Mouse (Mus musculus) heart, embryonic 13.5 days (tissue): ENCODE results near the gene Etl4. TPM values are rescaled to one million over a fixed set of nuclear protein-coding genes. Genes with fewer than 3 reads are reported as not detected.

ENCODE experiments used
- ATAC-seq: fragments of 200-750 bp; cut with Nextera tagmentation; 2 replicates; pipeline ENCODE4 v1.8.0; 2017; ENCODE audit warnings: moderate TSS enrichment; ENCODE audit not compliant: insufficient number of reproducible peaks, low FRiP score, low TSS enrichment; ENCODE audit errors: extremely low read depth
- H3K27ac ChIP-seq: fragments of 300-500 bp; sonication (generic); replicated peaks from 2 replicates; pipeline ENCODE4 v1.5.1; 2015; ENCODE audit warnings: moderate library complexity, mild to moderate bottlenecking, inconsistent platforms
- H3K27me3 ChIP-seq: fragments of 300-500 bp; sonication (generic); replicated peaks from 2 replicates; pipeline ENCODE4 v1.6.1; 2015; ENCODE audit warnings: mild to moderate bottlenecking, inconsistent platforms
- H3K36me3 ChIP-seq: fragments of 300-500 bp; sonication (generic); 2 replicates; pipeline ENCODE4 v1.6.1; 2015; ENCODE audit warnings: mild to moderate bottlenecking, inconsistent platforms
- H3K4me1 ChIP-seq: fragments of 300-500 bp; sonication (generic); 2 replicates; pipeline ENCODE4 v1.6.1; 2015; ENCODE audit warnings: inconsistent platforms
- H3K4me2 ChIP-seq: fragments of 300-500 bp; sonication (generic); 2 replicates; pipeline ENCODE4 v1.6.1; 2015; ENCODE audit warnings: inconsistent platforms, mild to moderate bottlenecking, moderate library complexity
- H3K4me3 ChIP-seq: fragments of 300-500 bp; sonication (generic); 2 replicates; pipeline ENCODE4 v1.5.1; 2015; ENCODE audit warnings: moderate library complexity, mild to moderate bottlenecking, inconsistent platforms
- H3K9ac ChIP-seq: fragments of 300-500 bp; sonication (generic); 2 replicates; pipeline ENCODE4 v1.6.1; 2015; ENCODE audit warnings: inconsistent platforms, mild to moderate bottlenecking, moderate library complexity
- H3K9me3 ChIP-seq: fragments of 300-500 bp; sonication (generic); 2 replicates; pipeline ENCODE4 v1.6.1; 2016; ENCODE audit warnings: inconsistent platforms
- WGBS: fragments of 180-500 bp; shearing (Covaris S2); methylation state at CpG from one replicate; pipeline ENCODE4 v1.1.7; 2015; ENCODE audit warnings: mixed read lengths; 5-methylcytosine and 5-hydroxymethylcytosine counted together
- polyA plus RNA-seq: library from polyadenylated mRNA; unstranded; fragments of >200 nt; fragmentation: Nextera tagmentation; extraction: Ambion mirVana; gene quantifications from 2 replicates; pipeline ENCODE4 v1.2.1, GENCODE M21; 2015

Gene Etl4
- polyA plus RNA-seq, 1 experiment from 2014 or later, result 8.4 TPM

DNA sequence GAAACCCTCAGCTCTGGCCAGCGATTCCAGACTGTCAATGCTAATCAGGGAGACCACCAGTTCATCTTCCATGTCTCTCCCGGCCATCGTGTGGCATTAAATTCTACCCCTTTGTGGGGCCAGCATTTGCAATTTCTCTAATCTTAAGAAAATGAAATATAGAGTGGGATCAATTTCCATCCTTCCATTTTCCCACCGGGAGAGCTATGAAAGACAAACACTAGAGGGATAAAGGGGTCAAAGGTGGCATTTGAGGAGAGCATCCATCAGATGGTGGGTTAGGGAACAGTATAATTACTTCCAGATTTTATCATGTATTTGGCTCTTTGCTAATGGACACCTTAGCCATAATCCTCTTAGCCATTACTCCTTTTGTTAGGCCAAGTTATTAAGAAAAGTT is 321.8 kb downstream of the Etl4 start:
- no peak for ATAC-seq
- Histone ChIP-seq H3K4me2 (no peak overlapping the region), H3K36me3 (no peaks in the 10 kb centered on the region), H3K27me3 (no peaks in the 10 kb centered on the region), H3K9me3 (no peaks in the 10 kb centered on the region), H3K9ac (no peak overlapping the region), H3K4me3 (no peak overlapping the region), H3K4me1 (no peaks in the 10 kb centered on the region), H3K27ac (no peak overlapping the region)
- WGBS, result 63% methylated on average over 4 of the region's 4 CpGs

DNA sequence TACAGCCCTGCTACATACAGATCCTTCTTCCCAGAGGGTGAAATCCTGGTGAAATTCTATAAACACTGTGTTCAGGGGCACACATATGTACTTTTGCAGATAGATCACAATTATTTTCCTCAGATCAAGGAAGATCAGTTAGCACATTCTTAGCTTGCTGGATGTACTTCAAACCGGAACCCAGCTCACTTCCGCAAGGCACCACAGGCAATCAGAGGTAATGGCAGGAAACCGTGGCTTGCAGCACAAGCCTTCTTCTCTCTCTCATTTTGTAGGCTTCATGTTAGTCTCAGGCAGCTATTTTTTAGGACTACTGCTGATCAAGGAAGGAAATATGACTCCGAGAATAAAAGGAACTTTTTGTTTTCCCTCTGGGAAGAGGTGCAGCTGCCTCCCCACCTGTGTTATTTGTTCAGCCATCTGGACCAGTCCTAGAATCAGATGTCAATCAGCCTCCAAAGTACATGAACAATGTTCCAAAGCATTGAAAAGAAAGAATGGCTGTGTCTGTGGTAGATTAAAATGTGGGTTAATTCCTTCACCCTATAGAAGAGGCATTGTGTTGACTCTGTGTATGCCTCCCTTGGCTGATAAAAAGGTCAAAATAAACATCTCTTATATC is 338.6 kb downstream of the Etl4 start:
- WGBS, result 62% methylated on average over 4 of the region's 4 CpGs
- H3K9ac ChIP-seq, result no peak overlapping the region
- no peaks in the 10 kb centered on the region for H3K9me3 ChIP-seq
- H3K4me2 ChIP-seq, result no peak overlapping the region
- peaks cover 9% of the 10 kb centered on the region; the same call in 1 of the 2 replicates for H3K4me1 ChIP-seq
- ATAC-seq, result no peak
- no peak overlapping the region for H3K4me3 ChIP-seq
- H3K36me3 ChIP-seq, result no peaks in the 10 kb centered on the region
- no peak overlapping the region for H3K27ac ChIP-seq
- no peaks in the 10 kb centered on the region for H3K27me3 ChIP-seq

DNA sequence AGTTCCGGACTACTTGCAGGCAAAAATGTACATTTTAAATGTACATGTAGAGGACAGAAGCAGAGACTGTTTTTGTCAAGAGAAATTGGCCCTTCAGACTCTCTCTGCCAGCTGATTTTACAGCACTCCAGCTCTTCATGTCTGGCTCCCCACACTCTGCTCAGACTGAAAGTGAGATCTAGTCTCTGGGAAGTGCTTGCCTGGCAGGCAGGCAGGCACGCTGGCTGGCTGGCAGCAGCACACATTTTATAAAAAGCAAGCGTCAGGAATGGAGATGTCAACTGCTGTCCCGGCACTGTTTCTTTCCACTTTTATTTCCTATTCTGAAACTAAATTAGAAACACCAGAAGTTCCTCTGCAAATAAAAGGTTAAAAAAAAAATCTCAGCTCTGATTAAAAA is 339.8 kb downstream of the Etl4 start:
- no peak for ATAC-seq
- Histone ChIP-seq H3K4me3 (no peak overlapping the region), H3K9me3 (no peaks in the 10 kb centered on the region), H3K27ac (peak overlapping the region; percentile 49; the same call in 1 of the 2 replicates), H3K27me3 (no peaks in the 10 kb centered on the region), H3K4me2 (0 out of 2 replicates have a peak overlapping the region, but pooled peaks have one; percentile 31), H3K36me3 (no peaks in the 10 kb centered on the region), H3K4me1 (peaks cover 9% of the 10 kb centered on the region; the same call in 1 of the 2 replicates), H3K9ac (no peak overlapping the region)
- 36% methylated on average over 4 of the region's 4 CpGs for WGBS

DNA sequence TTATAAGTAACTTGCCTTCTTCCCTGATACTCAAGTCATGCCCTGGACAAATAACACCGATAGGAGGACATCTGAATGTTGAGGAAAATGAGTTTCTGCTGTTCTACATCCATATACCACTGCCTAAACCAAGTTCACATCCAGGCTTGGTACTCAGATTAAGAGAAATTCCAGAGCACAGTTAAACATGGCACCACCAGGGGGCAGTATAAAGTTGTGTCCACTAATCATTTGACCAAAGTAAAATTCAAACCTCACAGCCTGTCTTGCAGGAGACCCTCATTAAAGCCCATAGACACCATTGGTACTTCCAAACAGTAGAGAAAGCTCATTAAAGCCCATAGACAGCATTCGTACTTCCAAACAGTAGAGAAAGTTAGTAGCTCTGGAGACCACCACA is 366.5 kb downstream of the Etl4 start:
- Histone ChIP-seq H3K27ac (no peak overlapping the region), H3K27me3 (no peaks in the 10 kb centered on the region), H3K36me3 (no peaks in the 10 kb centered on the region), H3K4me1 (peaks cover 5% of the 10 kb centered on the region; the same call in 1 of the 2 replicates), H3K9ac (no peak overlapping the region), H3K4me3 (no peak overlapping the region), H3K4me2 (no peak overlapping the region), H3K9me3 (no peaks in the 10 kb centered on the region)
- no peak for ATAC-seq
- 41% methylated on average over 2 of the region's 2 CpGs for WGBS

DNA sequence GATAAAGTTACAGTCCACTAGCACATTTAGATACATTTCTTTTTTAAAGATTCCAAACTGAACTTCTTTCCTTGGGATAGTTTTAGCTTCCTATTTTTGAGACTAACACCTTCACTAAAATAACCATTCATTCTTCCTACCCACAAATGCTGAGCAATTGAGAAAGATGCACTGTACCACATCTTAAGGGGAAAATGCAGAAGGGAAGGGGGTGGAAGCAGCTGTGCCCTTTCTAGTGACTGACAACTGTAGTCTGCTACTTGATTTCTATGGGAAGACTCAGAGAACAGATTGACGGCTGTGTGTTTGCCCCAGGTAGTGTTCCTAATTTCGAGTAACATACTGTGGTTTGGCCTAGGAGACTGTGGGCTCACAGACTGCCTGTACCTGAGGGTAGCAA is 372.3 kb downstream of the Etl4 start:
- ATAC-seq, result no peak
- no peak overlapping the region for H3K4me3 ChIP-seq
- WGBS, result 80% methylated on average over 2 of the region's 2 CpGs

DNA sequence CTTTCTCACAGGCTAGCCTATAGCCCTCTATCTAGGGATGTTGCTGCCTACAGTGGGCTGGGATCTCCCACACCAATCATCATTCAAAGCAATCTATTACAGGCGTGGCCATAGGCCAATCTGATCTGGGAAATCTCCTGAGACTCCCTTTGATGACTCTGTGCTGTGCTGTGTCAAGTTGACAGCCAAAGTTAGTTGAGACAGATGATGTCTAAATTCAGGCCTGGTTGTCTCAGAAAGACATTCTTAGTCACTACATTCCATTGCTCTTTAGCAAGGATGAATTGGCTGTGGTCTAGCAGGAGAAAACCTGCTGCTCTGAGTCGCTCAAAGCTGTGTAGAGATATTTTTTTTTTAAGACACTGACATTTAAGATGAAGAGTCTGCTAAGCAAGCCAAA is 374.8 kb downstream of the Etl4 start:
- H3K27ac ChIP-seq, result no peak overlapping the region
- H3K4me1 ChIP-seq, result 0 out of 2 replicates have a peak, but pooled peaks cover 5% of the 10 kb centered on the region
- H3K9ac ChIP-seq, result no peak overlapping the region
- no peaks in the 10 kb centered on the region for H3K9me3 ChIP-seq
- H3K27me3 ChIP-seq, result no peaks in the 10 kb centered on the region
- no peak overlapping the region for H3K4me3 ChIP-seq
- 31% methylated on average over 2 of the region's 2 CpGs for WGBS
- no peak overlapping the region for H3K4me2 ChIP-seq
- no peaks in the 10 kb centered on the region for H3K36me3 ChIP-seq
- no peak for ATAC-seq

More for the DNA sequence above, 372.3 kb downstream of the Etl4 start:
- H3K36me3 ChIP-seq, result no peaks in the 10 kb centered on the region
- no peak overlapping the region for H3K4me2 ChIP-seq
- no peak overlapping the region for H3K27ac ChIP-seq
- no peaks in the 10 kb centered on the region for H3K27me3 ChIP-seq
- H3K4me1 ChIP-seq, result peaks cover 8% of the 10 kb centered on the region; the same call in 1 of the 2 replicates
- no peaks in the 10 kb centered on the region for H3K9me3 ChIP-seq
- no peak overlapping the region for H3K9ac ChIP-seq

DNA sequence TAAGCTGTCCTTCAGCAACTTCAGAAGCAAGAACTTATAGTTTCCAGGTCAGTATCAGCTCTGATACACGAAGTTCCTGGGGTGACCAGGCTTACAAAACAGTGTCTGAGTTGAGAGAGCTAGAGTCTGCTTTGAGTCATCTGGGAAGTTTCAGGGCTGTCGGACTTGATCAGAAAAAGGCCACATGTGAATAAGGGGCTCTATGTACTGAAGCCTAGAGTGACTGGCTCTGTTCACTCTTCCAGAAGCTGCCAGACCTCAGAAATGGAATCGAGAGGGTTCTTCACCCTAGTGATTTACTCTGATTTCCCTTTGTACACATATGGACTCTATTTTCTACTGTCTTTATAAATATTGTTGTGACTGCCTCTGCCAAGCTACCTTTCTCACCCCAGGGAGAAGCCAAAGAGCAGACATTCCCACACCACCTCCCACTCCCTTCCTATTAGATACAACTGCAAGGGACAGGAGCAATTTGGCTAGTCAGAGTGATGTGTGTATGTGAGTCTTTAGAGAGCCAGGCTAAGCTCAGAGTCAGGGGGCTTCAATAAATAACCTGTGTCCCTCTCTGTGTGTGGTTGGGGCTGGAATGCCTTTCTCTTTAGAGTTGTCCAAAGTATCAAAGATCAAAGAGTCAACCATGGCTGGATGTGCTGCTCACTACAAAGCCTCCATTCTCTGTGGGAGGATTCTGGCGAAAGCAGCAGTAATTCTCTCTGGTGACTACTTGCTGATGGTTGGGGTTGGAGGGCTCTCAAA is 381.6 kb downstream of the Etl4 start:
- Histone ChIP-seq H3K9ac (no peak overlapping the region), H3K4me1 (no peaks in the 10 kb centered on the region), H3K27ac (no peak overlapping the region; the same call in 1 of the 2 replicates), H3K4me2 (no peak overlapping the region), H3K4me3 (no peak overlapping the region), H3K36me3 (no peaks in the 10 kb centered on the region), H3K9me3 (no peaks in the 10 kb centered on the region), H3K27me3 (no peaks in the 10 kb centered on the region)
- 50% methylated on average over 4 of the region's 4 CpGs for WGBS
- no peak for ATAC-seq

DNA sequence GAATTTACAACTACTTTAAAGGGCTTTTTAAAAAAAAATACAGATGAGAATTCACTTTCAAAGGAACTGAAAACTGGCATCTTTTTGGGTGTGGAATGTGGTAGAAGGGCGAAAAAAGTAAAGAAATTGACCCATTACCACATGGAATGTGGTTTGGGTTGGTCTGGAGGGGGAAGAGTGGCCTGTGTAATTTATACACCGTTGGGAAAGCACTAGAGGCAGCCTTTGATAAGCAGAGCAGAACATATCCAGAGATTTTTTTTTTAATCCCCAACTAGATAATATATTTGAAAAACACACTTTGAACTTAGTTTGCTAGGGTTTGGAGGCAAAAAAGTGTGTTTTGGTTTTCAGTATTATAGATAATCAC is 382.1 kb downstream of the Etl4 start:
- no peaks in the 10 kb centered on the region for H3K9me3 ChIP-seq
- no peak overlapping the region for H3K4me3 ChIP-seq
- ATAC-seq, result no peak
- no peaks in the 10 kb centered on the region for H3K4me1 ChIP-seq
- 45% methylated on average over 2 of the region's 2 CpGs for WGBS
- H3K27ac ChIP-seq, result no peak overlapping the region
- H3K4me2 ChIP-seq, result no peak overlapping the region
- H3K9ac ChIP-seq, result no peak overlapping the region
- no peaks in the 10 kb centered on the region for H3K27me3 ChIP-seq
- no peaks in the 10 kb centered on the region for H3K36me3 ChIP-seq

DNA sequence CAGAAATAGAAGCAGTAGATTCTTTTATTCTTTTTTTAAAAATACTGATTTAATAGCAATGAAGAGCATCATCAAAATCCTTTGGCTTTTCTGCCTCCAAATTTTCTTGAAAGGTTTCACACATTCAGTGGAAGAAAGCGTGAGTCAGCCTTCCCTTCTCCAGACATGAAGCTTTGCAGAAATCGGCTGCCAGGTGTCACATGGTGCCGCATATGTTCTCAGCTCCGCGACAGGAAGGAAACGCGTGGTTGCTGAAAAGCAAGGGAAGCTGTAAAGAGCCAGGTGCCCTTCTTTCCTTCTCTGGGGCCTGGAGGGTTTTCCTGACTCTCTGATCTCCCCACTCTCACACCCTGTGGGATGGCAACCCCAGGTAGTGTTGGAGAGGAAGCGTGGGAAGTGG is 383.8 kb downstream of the Etl4 start:
- no peak overlapping the region for H3K4me3 ChIP-seq
- 75% methylated on average over 8 of the region's 8 CpGs for WGBS
- no peak overlapping the region for H3K4me2 ChIP-seq
- no peaks in the 10 kb centered on the region for H3K27me3 ChIP-seq
- no peak overlapping the region for H3K9ac ChIP-seq
- no peaks in the 10 kb centered on the region for H3K9me3 ChIP-seq
- H3K4me1 ChIP-seq, result no peaks in the 10 kb centered on the region
- no peaks in the 10 kb centered on the region for H3K36me3 ChIP-seq
- no peak overlapping the region for H3K27ac ChIP-seq
- ATAC-seq, result no peak

DNA sequence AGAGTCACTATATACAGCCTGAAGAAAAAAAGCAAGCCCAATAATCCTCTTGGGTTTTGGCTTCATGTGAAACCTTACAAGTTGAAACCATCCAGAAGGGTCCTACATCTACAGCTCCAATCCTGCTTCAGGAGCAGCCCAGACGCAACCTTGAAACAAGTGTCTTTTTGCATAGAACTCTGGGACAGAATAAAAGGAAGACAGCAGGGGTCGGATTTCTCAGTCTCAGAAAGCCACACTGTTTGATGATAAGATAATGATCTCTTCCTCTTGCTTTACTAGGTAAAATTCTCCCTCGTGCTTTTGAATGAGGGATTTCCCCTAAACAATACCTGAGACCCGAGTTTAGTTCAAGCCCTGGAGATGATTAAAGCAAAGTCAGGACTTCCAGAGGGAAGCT is 385.0 kb downstream of the Etl4 start:
- ATAC-seq, result no peak
- Histone ChIP-seq H3K36me3 (no peaks in the 10 kb centered on the region), H3K9me3 (no peaks in the 10 kb centered on the region), H3K4me1 (no peaks in the 10 kb centered on the region), H3K27ac (no peak overlapping the region), H3K4me3 (no peak overlapping the region), H3K27me3 (no peaks in the 10 kb centered on the region), H3K9ac (no peak overlapping the region), H3K4me2 (no peak overlapping the region)
- 28% methylated on average over 4 of the region's 4 CpGs for WGBS

DNA sequence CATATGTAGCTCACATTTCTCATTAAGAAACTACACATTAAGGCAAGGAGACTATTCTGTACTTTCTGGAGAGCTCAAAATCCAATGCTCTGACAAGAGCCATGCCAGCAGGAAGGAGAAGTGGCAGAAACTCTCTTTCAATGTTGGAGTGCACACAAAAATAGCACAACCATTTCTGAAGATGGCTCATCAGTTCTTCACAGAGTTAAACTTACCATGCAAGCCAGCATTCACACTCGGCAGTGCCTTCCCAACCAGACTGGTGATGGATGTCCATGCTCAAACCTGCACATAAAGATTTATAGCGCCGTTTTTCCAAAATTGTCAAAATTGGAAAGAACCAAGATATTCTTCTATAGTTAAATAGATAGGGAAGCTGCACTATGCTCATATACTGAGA is 392.9 kb downstream of the Etl4 start:
- Histone ChIP-seq H3K4me2 (no peak overlapping the region), H3K4me1 (no peaks in the 10 kb centered on the region), H3K27me3 (no peaks in the 10 kb centered on the region), H3K9ac (no peak overlapping the region), H3K4me3 (no peak overlapping the region), H3K27ac (no peak overlapping the region), H3K36me3 (no peaks in the 10 kb centered on the region), H3K9me3 (no peaks in the 10 kb centered on the region)
- no peak for ATAC-seq
- WGBS, result 81% methylated on average over 3 of the region's 3 CpGs

DNA sequence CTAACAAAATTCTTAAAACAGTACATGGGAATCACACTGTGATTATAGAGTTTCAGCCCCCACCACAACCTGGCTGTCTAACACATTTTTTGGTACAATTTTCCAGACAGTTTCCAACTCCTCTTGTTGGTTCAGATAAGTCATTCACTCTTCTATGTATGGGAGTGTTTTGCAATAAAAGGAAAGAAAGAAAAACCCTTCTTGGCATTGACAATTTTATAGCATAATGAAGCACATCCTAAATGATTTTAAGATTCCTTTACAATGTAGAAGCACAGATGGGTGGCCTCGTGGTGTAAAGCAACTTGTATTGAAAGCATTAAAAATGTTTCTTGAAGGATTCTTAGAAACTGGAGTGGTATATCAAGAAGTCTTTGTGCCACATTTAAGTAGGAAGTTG is 415.4 kb downstream of the Etl4 start:
- 64% methylated on average over 1 of the region's 1 CpGs for WGBS
- no peak for ATAC-seq

More for the DNA sequence above, 415.4 kb downstream of the Etl4 start:
- H3K9me3 ChIP-seq, result no peaks in the 10 kb centered on the region
- H3K4me3 ChIP-seq, result no peak overlapping the region
- H3K27ac ChIP-seq, result no peak overlapping the region
- no peak overlapping the region for H3K9ac ChIP-seq
- no peaks in the 10 kb centered on the region for H3K36me3 ChIP-seq
- H3K27me3 ChIP-seq, result no peaks in the 10 kb centered on the region
- no peaks in the 10 kb centered on the region for H3K4me1 ChIP-seq
- no peak overlapping the region for H3K4me2 ChIP-seq
